Mouse (Mus musculus): ENCODE data around the gene Eln. TPM values are rescaled to one million over a fixed set of nuclear protein-coding genes. Genes with fewer than 3 reads are reported as not detected.

The Eln gene
- 2.6 and 3.1 TPM in 2 replicates for polyA plus RNA-seq (2014; fragmentation: Nextera tagmentation; extraction: Ambion mirVana)

GRCm38 (mm10) chr5:134746890-134747511 is at the start of gene Eln:
Gene Eln, minus strand, starts transcription at chr5:134747323.
- H3K4me3 ChIP-seq (ENCODE audit: low read depth, low read length), result peak within 1 kb of the TSS; percentile 28
- H3K4me1 ChIP-seq (ENCODE audit: control insufficient read depth, insufficient read depth, low read length), result peaks cover 4% of the 10 kb centered on the region; the same call in 1 of the 2 replicates
- DNase-seq (ENCODE audit: low spot score) (peak; percentile 30), ATAC-seq (ENCODE audit: insufficient read depth, low FRiP score, low TSS enrichment) (no peak; the same call in 1 of the 2 replicates)
- 2% methylated on average over 19 of the region's 28 CpGs for WGBS
- H3K4me2 ChIP-seq (ENCODE audit: low read depth), result peak within 1 kb of the TSS; percentile 70
- no peaks in the 10 kb centered on the region for H3K27me3 ChIP-seq (ENCODE audit: control insufficient read depth, insufficient read depth, low read length)
- no peaks in the 10 kb centered on the region for H3K36me3 ChIP-seq (ENCODE audit: control insufficient read depth, insufficient read depth, low read length)
- no peak within 1 kb of the TSS for H3K27ac ChIP-seq (ENCODE audit: low read depth, low read length)
- peak within 1 kb of the TSS; percentile 35 for H3K9ac ChIP-seq (ENCODE audit: low read length)
- no peaks in the 10 kb centered on the region for H3K9me3 ChIP-seq (ENCODE audit: control insufficient read depth, low read length)

- Histone ChIP-seq H3K4me1 (ENCODE audit: control insufficient read depth, insufficient read depth, low read length) (no peaks in the 10 kb centered on the region), H3K9me3 (ENCODE audit: control insufficient read depth, low read length) (no peaks in the 10 kb centered on the region), H3K36me3 (ENCODE audit: control insufficient read depth, insufficient read depth, low read length) (no peaks in the 10 kb centered on the region), H3K4me3 (ENCODE audit: low read depth, low read length) (no peak overlapping the region), H3K27ac (ENCODE audit: low read depth, low read length) (no peak overlapping the region), H3K4me2 (ENCODE audit: low read depth) (no peak overlapping the region), H3K27me3 (ENCODE audit: control insufficient read depth, insufficient read depth, low read length) (no peaks in the 10 kb centered on the region), H3K9ac (ENCODE audit: low read length) (no peak overlapping the region)
- WGBS, result 76% methylated on average over 15 of the region's 15 CpGs
- DNase-seq (ENCODE audit: low spot score), result no peak
- no peak for ATAC-seq (ENCODE audit: insufficient read depth, low FRiP score, low TSS enrichment)
Observed at GRCm38 (mm10) chr5:134790080-134790995, 43.2 kb upstream of the Eln start.

GRCm38 (mm10) chr5:134788237-134788636 is 41.1 kb upstream of the Eln start:
- H3K9ac ChIP-seq (ENCODE audit: low read length), result no peak overlapping the region
- no peak overlapping the region for H3K4me2 ChIP-seq (ENCODE audit: low read depth)
- 59% methylated on average over 12 of the region's 12 CpGs for WGBS
- no peaks in the 10 kb centered on the region for H3K9me3 ChIP-seq (ENCODE audit: control insufficient read depth, low read length)
- H3K4me1 ChIP-seq (ENCODE audit: control insufficient read depth, insufficient read depth, low read length), result no peaks in the 10 kb centered on the region
- H3K36me3 ChIP-seq (ENCODE audit: control insufficient read depth, insufficient read depth, low read length), result no peaks in the 10 kb centered on the region
- ATAC-seq (ENCODE audit: insufficient read depth, low FRiP score, low TSS enrichment) (no peak), DNase-seq (ENCODE audit: low spot score) (no peak)
- no peak overlapping the region for H3K27ac ChIP-seq (ENCODE audit: low read depth, low read length)
- H3K27me3 ChIP-seq (ENCODE audit: control insufficient read depth, insufficient read depth, low read length), result no peaks in the 10 kb centered on the region
- no peak overlapping the region for H3K4me3 ChIP-seq (ENCODE audit: low read depth, low read length)

DNA sequence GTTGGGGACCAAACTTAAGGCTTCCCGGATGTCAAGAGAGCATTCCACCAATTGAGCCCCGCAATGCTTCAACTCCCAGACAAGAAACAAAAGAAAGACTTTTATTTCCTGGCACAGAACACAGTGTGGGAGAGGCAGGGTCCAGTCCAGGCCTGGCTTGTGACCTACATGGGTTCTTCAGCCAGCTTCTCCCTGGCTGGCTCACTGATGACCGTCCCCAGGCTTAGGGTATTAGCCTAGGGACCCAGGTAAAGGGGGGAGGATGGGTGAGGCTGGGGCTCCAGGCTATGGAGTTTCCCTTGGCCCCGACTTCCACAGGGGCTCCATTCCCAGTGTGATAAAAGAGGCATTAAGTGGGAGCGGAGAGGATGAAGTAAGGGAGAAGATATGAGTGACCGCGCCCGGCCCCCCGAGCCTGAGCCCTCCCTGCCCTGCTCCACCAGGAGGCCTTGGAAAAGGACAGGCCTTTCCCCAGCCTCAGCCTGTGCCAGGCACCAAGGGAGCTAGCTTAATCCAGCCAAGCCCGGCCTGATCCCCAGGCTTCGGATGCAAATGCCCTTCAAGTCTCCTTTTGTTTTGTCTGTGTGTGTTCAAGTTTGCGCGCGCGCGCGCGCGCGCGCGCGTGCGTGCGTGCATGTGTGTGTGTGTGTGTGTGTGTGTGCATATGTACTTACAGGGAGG is 38.7 kb upstream of the Eln start:
- DNase-seq (ENCODE audit: low spot score) (peak; percentile 29), ATAC-seq (ENCODE audit: insufficient read depth, low FRiP score, low TSS enrichment) (no peak)
- Histone ChIP-seq H3K9me3 (ENCODE audit: control insufficient read depth, low read length) (no peaks in the 10 kb centered on the region), H3K27me3 (ENCODE audit: control insufficient read depth, insufficient read depth, low read length) (no peaks in the 10 kb centered on the region), H3K9ac (ENCODE audit: low read length) (no peak overlapping the region), H3K4me1 (ENCODE audit: control insufficient read depth, insufficient read depth, low read length) (no peaks in the 10 kb centered on the region), H3K27ac (ENCODE audit: low read depth, low read length) (no peak overlapping the region), H3K36me3 (ENCODE audit: control insufficient read depth, insufficient read depth, low read length) (no peaks in the 10 kb centered on the region), H3K4me3 (ENCODE audit: low read depth, low read length) (no peak overlapping the region), H3K4me2 (ENCODE audit: low read depth) (no peak overlapping the region)
- 57% methylated on average over 25 of the region's 25 CpGs for WGBS

GRCm38 (mm10) chr5:134783794-134784193 is 36.7 kb upstream of the Eln start:
- no peak for ATAC-seq (ENCODE audit: insufficient read depth, low FRiP score, low TSS enrichment)
- Histone ChIP-seq H3K9me3 (ENCODE audit: control insufficient read depth, low read length) (no peaks in the 10 kb centered on the region), H3K27me3 (ENCODE audit: control insufficient read depth, insufficient read depth, low read length) (no peaks in the 10 kb centered on the region), H3K4me1 (ENCODE audit: control insufficient read depth, insufficient read depth, low read length) (no peaks in the 10 kb centered on the region), H3K27ac (ENCODE audit: low read depth, low read length) (no peak overlapping the region), H3K9ac (ENCODE audit: low read length) (no peak overlapping the region), H3K36me3 (ENCODE audit: control insufficient read depth, insufficient read depth, low read length) (no peaks in the 10 kb centered on the region), H3K4me3 (ENCODE audit: low read depth, low read length) (no peak overlapping the region), H3K4me2 (ENCODE audit: low read depth) (no peak overlapping the region)
- WGBS, result 64% methylated on average over 2 of the region's 2 CpGs
- DNase-seq (ENCODE audit: low spot score), result no peak

DNA sequence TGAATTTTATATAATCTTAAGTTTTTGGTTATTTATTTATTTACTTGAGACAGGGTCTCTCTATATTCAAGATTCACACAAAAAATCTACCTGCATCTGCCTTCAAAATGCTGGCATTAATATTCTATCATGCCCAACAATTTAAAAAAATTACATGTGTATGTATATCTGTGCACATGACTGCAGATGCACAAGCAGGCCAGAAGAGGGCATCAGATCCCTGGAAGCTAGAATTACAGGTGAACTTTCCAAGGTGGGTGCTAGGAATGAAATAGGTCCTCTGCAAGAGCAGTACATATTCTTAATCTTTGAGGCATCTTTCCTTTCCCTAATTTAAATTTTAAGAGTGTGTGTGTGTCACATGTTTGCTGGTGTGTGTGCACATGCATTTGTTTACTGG is 33.8 kb upstream of the Eln start:
- H3K9ac ChIP-seq (ENCODE audit: low read length), result no peak overlapping the region
- H3K4me3 ChIP-seq (ENCODE audit: low read depth, low read length), result no peak overlapping the region
- H3K9me3 ChIP-seq (ENCODE audit: control insufficient read depth, low read length), result no peaks in the 10 kb centered on the region
- ATAC-seq (ENCODE audit: insufficient read depth, low FRiP score, low TSS enrichment) (no peak), DNase-seq (ENCODE audit: low spot score) (no peak)
- no peaks in the 10 kb centered on the region for H3K27me3 ChIP-seq (ENCODE audit: control insufficient read depth, insufficient read depth, low read length)
- no peaks in the 10 kb centered on the region for H3K36me3 ChIP-seq (ENCODE audit: control insufficient read depth, insufficient read depth, low read length)
- H3K4me2 ChIP-seq (ENCODE audit: low read depth), result no peak overlapping the region
- H3K27ac ChIP-seq (ENCODE audit: low read depth, low read length), result no peak overlapping the region
- no peaks in the 10 kb centered on the region for H3K4me1 ChIP-seq (ENCODE audit: control insufficient read depth, insufficient read depth, low read length)

DNA sequence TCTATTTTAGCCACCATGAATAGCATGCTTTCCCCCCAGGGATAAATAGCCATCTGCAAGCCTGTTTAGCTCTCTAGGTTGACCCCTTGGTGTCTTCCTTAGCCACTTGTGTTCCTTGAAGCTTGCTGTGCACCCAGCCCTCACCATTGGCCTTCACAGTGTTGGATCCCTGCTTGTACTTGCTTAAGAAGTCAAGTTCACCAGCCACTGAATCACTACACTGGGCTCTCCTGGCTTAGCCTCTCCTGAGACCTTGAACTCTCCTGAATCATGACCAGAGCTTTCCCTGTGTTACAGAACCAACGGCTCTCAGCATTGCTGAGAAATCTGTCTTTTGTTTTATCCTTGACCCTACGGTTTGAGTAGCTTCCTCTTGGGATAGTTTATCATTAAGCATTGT is 33.0 kb upstream of the Eln start:
- ATAC-seq (ENCODE audit: insufficient read depth, low FRiP score, low TSS enrichment) (no peak), DNase-seq (ENCODE audit: low spot score) (no peak)
- Histone ChIP-seq H3K27ac (ENCODE audit: low read depth, low read length) (no peak overlapping the region), H3K9me3 (ENCODE audit: control insufficient read depth, low read length) (no peaks in the 10 kb centered on the region), H3K36me3 (ENCODE audit: control insufficient read depth, insufficient read depth, low read length) (no peaks in the 10 kb centered on the region), H3K4me1 (ENCODE audit: control insufficient read depth, insufficient read depth, low read length) (no peaks in the 10 kb centered on the region), H3K27me3 (ENCODE audit: control insufficient read depth, insufficient read depth, low read length) (no peaks in the 10 kb centered on the region), H3K4me2 (ENCODE audit: low read depth) (no peak overlapping the region), H3K9ac (ENCODE audit: low read length) (no peak overlapping the region), H3K4me3 (ENCODE audit: low read depth, low read length) (no peak overlapping the region)
- 80% methylated on average over 2 of the region's 2 CpGs for WGBS

- no peak overlapping the region for H3K4me2 ChIP-seq (ENCODE audit: low read depth)
- no peaks in the 10 kb centered on the region for H3K36me3 ChIP-seq (ENCODE audit: control insufficient read depth, insufficient read depth, low read length)
- WGBS, result 82% methylated on average over 12 of the region's 12 CpGs
- H3K9me3 ChIP-seq (ENCODE audit: control insufficient read depth, low read length), result no peaks in the 10 kb centered on the region
- no peaks in the 10 kb centered on the region for H3K4me1 ChIP-seq (ENCODE audit: control insufficient read depth, insufficient read depth, low read length)
- ATAC-seq (ENCODE audit: insufficient read depth, low FRiP score, low TSS enrichment) (no peak), DNase-seq (ENCODE audit: low spot score) (no peak)
- no peak overlapping the region for H3K4me3 ChIP-seq (ENCODE audit: low read depth, low read length)
- H3K27me3 ChIP-seq (ENCODE audit: control insufficient read depth, insufficient read depth, low read length), result no peaks in the 10 kb centered on the region
- H3K9ac ChIP-seq (ENCODE audit: low read length), result no peak overlapping the region
- H3K27ac ChIP-seq (ENCODE audit: low read depth, low read length), result no peak overlapping the region
Observed at GRCm38 (mm10) chr5:134776551-134776950, 29.4 kb upstream of the Eln start.

Measured in neural tube, embryonic 11.5 days (tissue).